Mouse (Mus musculus): ENCODE measurements at regions not wholly inside any gene's neighbourhood (a gene's known extent, or its start where the extent isn't known, plus 50 kb on each side); places are given as distances from the start of the nearest gene placed in this dataset.

- ATAC-seq (replicated peaks; ENCODE audit: low FRiP score, low TSS enrichment, low read depth) (no peak), DNase-seq (ENCODE audit: low spot score) (no peak)
- 75% methylated on average over 3 of the region's 3 CpGs for WGBS
- Histone ChIP-seq H3K4me1 (replicated peaks; ENCODE audit: control insufficient read depth, insufficient read depth, low read length) (0 out of 2 replicates have a peak, but pooled peaks cover 11% of the 10 kb centered on the region), H3K27ac (ENCODE audit: low read depth) (no peak overlapping the region), H3K36me3 (ENCODE audit: control insufficient read depth, insufficient read depth, low read length) (no peaks in the 10 kb centered on the region), H3K27me3 (replicated peaks; ENCODE audit: control insufficient read depth, insufficient read depth, low read length) (no peaks in the 10 kb centered on the region), H3K4me3 (ENCODE audit: low read depth, low read length) (no peak overlapping the region), H3K9ac (ENCODE audit: low read length) (no peak overlapping the region), H3K4me2 (ENCODE audit: low read length) (no peak overlapping the region), H3K9me3 (ENCODE audit: control insufficient read depth, low read length) (no peaks in the 10 kb centered on the region)
These were observed 180.6 kb upstream of the Tab2 start for GRCm38 (mm10) chr10:8136662-8137061.

DNA sequence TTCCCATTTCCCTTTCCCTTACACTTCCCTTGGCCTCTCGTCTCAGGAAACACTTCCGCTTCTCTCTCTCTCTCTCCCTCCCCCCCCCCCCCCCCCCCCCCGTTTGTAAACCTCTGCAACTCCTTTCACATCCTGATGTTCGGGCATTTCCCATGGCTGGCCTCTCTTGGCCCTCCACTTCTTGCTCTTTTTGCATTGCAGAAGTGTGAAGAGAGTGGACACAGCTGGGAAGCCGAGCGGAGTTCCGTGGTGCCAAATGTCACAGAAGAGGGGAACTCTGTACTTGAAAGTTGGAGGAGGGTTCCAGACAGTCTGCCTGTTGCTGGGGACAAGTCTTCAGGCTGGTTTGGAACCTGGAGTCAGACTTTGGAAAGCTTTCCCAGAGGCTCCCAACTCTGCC, 179.2 kb upstream of the Tab2 start:
- ATAC-seq (replicated peaks; ENCODE audit: low FRiP score, low TSS enrichment, low read depth) = no peak
- 50% methylated on average over 7 of the region's 7 CpGs for WGBS
- H3K27ac ChIP-seq (ENCODE audit: low read depth) = no peak overlapping the region
- DNase-seq (ENCODE audit: low spot score) = no peak
- H3K4me3 ChIP-seq (ENCODE audit: low read depth, low read length) = no peak overlapping the region
- H3K9me3 ChIP-seq (ENCODE audit: control insufficient read depth, low read length) = no peaks in the 10 kb centered on the region
- no peak overlapping the region for H3K4me2 ChIP-seq (ENCODE audit: low read length)
- no peaks in the 10 kb centered on the region for H3K27me3 ChIP-seq (replicated peaks; ENCODE audit: control insufficient read depth, insufficient read depth, low read length)
- no peak overlapping the region for H3K9ac ChIP-seq (ENCODE audit: low read length)
- 0 out of 2 replicates have a peak, but pooled peaks cover 15% of the 10 kb centered on the region for H3K4me1 ChIP-seq (replicated peaks; ENCODE audit: control insufficient read depth, insufficient read depth, low read length)
- H3K36me3 ChIP-seq (ENCODE audit: control insufficient read depth, insufficient read depth, low read length) = no peaks in the 10 kb centered on the region

DNA sequence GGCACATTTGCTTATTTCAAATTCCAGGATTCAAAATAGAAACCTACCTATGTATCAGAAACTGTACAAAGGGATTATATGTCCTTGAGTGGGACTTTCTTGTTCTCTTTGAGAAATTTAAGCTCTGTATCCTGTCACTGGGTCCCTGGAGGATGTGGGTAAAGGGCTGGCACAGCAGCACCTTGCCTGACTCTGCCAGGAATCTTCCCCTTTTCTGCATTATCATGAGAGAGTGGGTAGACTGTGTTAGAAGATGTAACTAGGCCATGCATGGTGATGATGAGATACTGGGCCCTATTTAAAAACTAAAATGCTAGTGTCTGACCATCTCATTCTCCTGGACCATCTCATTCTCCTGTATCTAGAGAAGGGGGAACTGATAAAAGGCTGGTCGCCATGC, 178.4 kb upstream of the Tab2 start:
- ATAC-seq (replicated peaks; ENCODE audit: low FRiP score, low TSS enrichment, low read depth) (no peak), DNase-seq (ENCODE audit: low spot score) (no peak)
- Histone ChIP-seq H3K27ac (ENCODE audit: low read depth) (no peak overlapping the region), H3K4me2 (ENCODE audit: low read length) (no peak overlapping the region), H3K4me3 (ENCODE audit: low read depth, low read length) (no peak overlapping the region), H3K36me3 (ENCODE audit: control insufficient read depth, insufficient read depth, low read length) (no peaks in the 10 kb centered on the region), H3K9ac (ENCODE audit: low read length) (no peak overlapping the region), H3K9me3 (ENCODE audit: control insufficient read depth, low read length) (no peaks in the 10 kb centered on the region), H3K4me1 (replicated peaks; ENCODE audit: control insufficient read depth, insufficient read depth, low read length) (peaks cover 21% of the 10 kb centered on the region; the same call in 1 of the 2 replicates), H3K27me3 (replicated peaks; ENCODE audit: control insufficient read depth, insufficient read depth, low read length) (no peaks in the 10 kb centered on the region)
- 95% methylated on average over 1 of the region's 1 CpGs for WGBS

DNA sequence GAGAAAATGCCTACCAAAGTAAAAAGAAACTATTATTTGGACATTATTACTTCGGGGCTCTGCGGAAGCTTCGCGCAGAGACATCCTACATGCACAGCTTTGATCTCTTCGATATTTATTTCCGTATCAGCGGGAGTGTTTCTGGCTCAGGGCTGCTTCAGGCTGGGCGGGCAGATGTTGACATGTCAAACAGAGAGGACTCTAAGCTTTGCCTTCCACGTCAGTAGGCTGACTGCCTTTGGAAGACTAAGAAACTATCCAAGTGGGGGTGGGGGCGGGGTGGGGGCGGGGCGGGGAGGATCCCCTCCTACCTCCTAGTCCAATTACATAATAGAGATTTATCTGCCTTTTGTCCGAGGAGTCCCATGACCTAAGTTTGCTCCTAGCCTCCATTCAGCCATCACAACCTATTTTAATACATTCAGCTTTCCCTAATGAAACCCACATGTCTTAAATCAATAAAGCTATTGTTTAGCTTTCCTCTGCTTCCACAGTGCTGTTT, 177.5 kb upstream of the Tab2 start:
- no peaks in the 10 kb centered on the region for H3K9me3 ChIP-seq (ENCODE audit: control insufficient read depth, low read length)
- no peaks in the 10 kb centered on the region for H3K27me3 ChIP-seq (replicated peaks; ENCODE audit: control insufficient read depth, insufficient read depth, low read length)
- H3K27ac ChIP-seq (ENCODE audit: low read depth) = no peak overlapping the region
- WGBS = 39% methylated on average over 13 of the region's 13 CpGs
- 0 out of 2 replicates have a peak overlapping the region, but pooled peaks have one; percentile 16 for H3K4me2 ChIP-seq (ENCODE audit: low read length)
- peaks cover 21% of the 10 kb centered on the region; the same call in 1 of the 2 replicates for H3K4me1 ChIP-seq (replicated peaks; ENCODE audit: control insufficient read depth, insufficient read depth, low read length)
- DNase-seq (ENCODE audit: low spot score) = no peak
- no peak overlapping the region for H3K9ac ChIP-seq (ENCODE audit: low read length)
- ATAC-seq (replicated peaks; ENCODE audit: low FRiP score, low TSS enrichment, low read depth) = 0 out of 2 replicates have a peak, but pooled peaks have one; percentile 36
- no peaks in the 10 kb centered on the region for H3K36me3 ChIP-seq (ENCODE audit: control insufficient read depth, insufficient read depth, low read length)
- no peak overlapping the region for H3K4me3 ChIP-seq (ENCODE audit: low read depth, low read length)

DNA sequence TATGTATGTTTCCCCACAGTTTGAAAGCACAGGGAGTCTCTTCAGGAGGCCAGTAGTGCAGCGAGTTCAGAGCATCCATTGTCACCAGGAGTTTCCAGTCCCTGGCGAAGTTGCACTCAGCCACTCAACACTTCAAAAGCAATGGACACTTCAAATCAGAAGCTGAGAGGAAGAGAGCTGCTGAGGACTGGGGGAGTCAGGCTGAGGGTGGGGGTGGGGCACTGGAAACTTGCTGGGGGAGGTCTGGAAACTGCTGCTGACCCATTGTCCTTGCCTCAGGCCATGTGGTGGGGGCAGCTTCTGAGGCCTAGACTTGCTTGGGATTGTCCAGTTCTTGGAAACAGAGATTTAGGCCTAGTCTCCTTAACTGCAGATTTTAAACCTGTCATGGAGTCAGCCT, 176.8 kb upstream of the Tab2 start:
- no peak overlapping the region for H3K9ac ChIP-seq (ENCODE audit: low read length)
- H3K4me2 ChIP-seq (ENCODE audit: low read length) = no peak overlapping the region
- no peak overlapping the region for H3K4me3 ChIP-seq (ENCODE audit: low read depth, low read length)
- ATAC-seq (replicated peaks; ENCODE audit: low FRiP score, low TSS enrichment, low read depth) = no peak
- peaks cover 21% of the 10 kb centered on the region; the same call in 1 of the 2 replicates for H3K4me1 ChIP-seq (replicated peaks; ENCODE audit: control insufficient read depth, insufficient read depth, low read length)
- no peak overlapping the region for H3K27ac ChIP-seq (ENCODE audit: low read depth)
- no peaks in the 10 kb centered on the region for H3K27me3 ChIP-seq (replicated peaks; ENCODE audit: control insufficient read depth, insufficient read depth, low read length)
- no peak for DNase-seq (ENCODE audit: low spot score)
- no peaks in the 10 kb centered on the region for H3K36me3 ChIP-seq (ENCODE audit: control insufficient read depth, insufficient read depth, low read length)
- WGBS = 73% methylated on average over 2 of the region's 2 CpGs
- no peaks in the 10 kb centered on the region for H3K9me3 ChIP-seq (ENCODE audit: control insufficient read depth, low read length)

GRCm38 (mm10) chr10:8130472-8131241, 174.6 kb upstream of the Tab2 start:
- H3K4me1 ChIP-seq (replicated peaks; ENCODE audit: control insufficient read depth, insufficient read depth, low read length) = peaks cover 21% of the 10 kb centered on the region; the same call in 1 of the 2 replicates
- H3K9me3 ChIP-seq (ENCODE audit: control insufficient read depth, low read length) = no peaks in the 10 kb centered on the region
- peak; percentile 63 for ATAC-seq (replicated peaks; ENCODE audit: low FRiP score, low TSS enrichment, low read depth)
- WGBS = 42% methylated on average over 18 of the region's 18 CpGs
- no peak overlapping the region for H3K4me3 ChIP-seq (ENCODE audit: low read depth, low read length)
- no peaks in the 10 kb centered on the region for H3K27me3 ChIP-seq (replicated peaks; ENCODE audit: control insufficient read depth, insufficient read depth, low read length)
- peak overlapping the region; percentile 16 for H3K4me2 ChIP-seq (ENCODE audit: low read length)
- H3K27ac ChIP-seq (ENCODE audit: low read depth) = 0 out of 2 replicates have a peak overlapping the region, but pooled peaks have one; percentile 33
- no peak overlapping the region for H3K9ac ChIP-seq (ENCODE audit: low read length)
- H3K36me3 ChIP-seq (ENCODE audit: control insufficient read depth, insufficient read depth, low read length) = no peaks in the 10 kb centered on the region
- DNase-seq (ENCODE audit: low spot score) = no peak

DNA sequence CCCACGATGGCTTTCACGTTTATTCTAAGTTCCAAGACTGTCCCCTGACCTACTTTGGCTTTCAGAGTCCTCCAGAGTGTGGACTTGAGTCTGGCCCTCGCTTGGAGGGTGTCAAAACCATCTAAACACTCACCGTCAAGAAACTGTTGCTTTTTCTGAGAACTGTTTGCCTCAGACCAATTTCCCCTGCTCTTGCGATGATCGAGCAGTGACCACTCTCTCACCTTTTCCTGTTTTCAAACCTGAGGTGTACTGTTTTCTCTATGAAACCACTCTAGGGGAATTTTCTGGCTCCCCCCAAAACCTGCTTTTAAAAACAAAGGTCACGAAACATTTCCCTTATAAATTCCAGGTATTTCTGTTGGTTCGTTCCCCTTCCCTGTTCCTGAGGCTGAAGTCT, 174.0 kb upstream of the Tab2 start:
- Histone ChIP-seq H3K27ac (ENCODE audit: low read depth) (0 out of 2 replicates have a peak overlapping the region, but pooled peaks have one; percentile 33), H3K4me1 (replicated peaks; ENCODE audit: control insufficient read depth, insufficient read depth, low read length) (peaks cover 21% of the 10 kb centered on the region; the same call in 1 of the 2 replicates), H3K9ac (ENCODE audit: low read length) (no peak overlapping the region), H3K4me3 (ENCODE audit: low read depth, low read length) (no peak overlapping the region), H3K36me3 (ENCODE audit: control insufficient read depth, insufficient read depth, low read length) (no peaks in the 10 kb centered on the region), H3K4me2 (ENCODE audit: low read length) (peak overlapping the region; percentile 16), H3K27me3 (replicated peaks; ENCODE audit: control insufficient read depth, insufficient read depth, low read length) (no peaks in the 10 kb centered on the region), H3K9me3 (ENCODE audit: control insufficient read depth, low read length) (no peaks in the 10 kb centered on the region)
- ATAC-seq (replicated peaks; ENCODE audit: low FRiP score, low TSS enrichment, low read depth) (no peak), DNase-seq (ENCODE audit: low spot score) (no peak)
- 61% methylated on average over 8 of the region's 8 CpGs for WGBS

DNA sequence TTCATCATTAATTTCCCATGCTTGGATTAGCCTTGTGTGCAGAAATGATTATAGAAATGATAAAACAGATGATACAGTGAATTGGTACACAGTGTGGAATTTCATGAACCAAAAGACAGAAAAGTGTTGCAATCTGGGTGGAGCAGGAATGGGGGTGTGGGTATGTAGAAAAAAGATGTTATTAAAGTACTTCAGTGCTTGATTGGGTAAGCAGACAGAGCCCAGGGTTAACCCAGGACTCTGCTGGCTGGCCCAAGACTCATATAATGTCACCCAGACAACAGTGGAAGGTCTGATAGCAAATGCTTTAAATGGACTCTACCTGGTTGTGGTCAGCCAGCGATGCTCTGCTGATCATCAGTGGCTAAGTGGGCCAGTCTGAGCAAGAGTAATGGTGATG, 168.1 kb upstream of the Tab2 start:
- Histone ChIP-seq H3K4me3 (ENCODE audit: low read depth, low read length) (no peak overlapping the region), H3K27me3 (replicated peaks; ENCODE audit: control insufficient read depth, insufficient read depth, low read length) (no peaks in the 10 kb centered on the region), H3K27ac (ENCODE audit: low read depth) (no peak overlapping the region), H3K9ac (ENCODE audit: low read length) (no peak overlapping the region), H3K4me1 (replicated peaks; ENCODE audit: control insufficient read depth, insufficient read depth, low read length) (no peaks in the 10 kb centered on the region), H3K36me3 (ENCODE audit: control insufficient read depth, insufficient read depth, low read length) (no peaks in the 10 kb centered on the region), H3K4me2 (ENCODE audit: low read length) (no peak overlapping the region), H3K9me3 (ENCODE audit: control insufficient read depth, low read length) (no peaks in the 10 kb centered on the region)
- ATAC-seq (replicated peaks; ENCODE audit: low FRiP score, low TSS enrichment, low read depth) (no peak), DNase-seq (ENCODE audit: low spot score) (no peak)
- WGBS = 85% methylated on average over 1 of the region's 1 CpGs

DNA sequence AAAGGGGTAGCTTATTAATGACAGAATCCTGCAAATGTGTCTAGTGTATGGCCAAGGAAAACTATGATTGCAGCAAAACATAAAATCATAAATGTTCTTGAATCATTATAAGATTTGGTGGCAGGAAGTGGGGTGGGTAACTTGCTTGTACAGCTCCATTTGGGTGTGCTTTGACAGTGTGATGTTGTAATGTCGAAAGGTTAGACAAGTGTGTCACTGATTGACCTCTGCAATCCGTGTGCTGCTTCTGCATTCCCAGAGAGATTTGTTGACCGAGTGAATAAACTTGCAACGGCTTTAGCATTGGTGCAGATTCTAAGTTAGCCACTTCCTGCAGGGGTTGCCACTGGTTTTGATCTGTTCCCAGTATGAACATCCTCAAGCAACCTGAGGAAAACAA, 165.9 kb upstream of the Tab2 start:
- H3K4me3 ChIP-seq (ENCODE audit: low read depth, low read length) = no peak overlapping the region
- no peak overlapping the region for H3K4me2 ChIP-seq (ENCODE audit: low read length)
- ATAC-seq (replicated peaks; ENCODE audit: low FRiP score, low TSS enrichment, low read depth) = no peak
- no peak overlapping the region for H3K27ac ChIP-seq (ENCODE audit: low read depth)
- H3K9ac ChIP-seq (ENCODE audit: low read length) = no peak overlapping the region
- H3K4me1 ChIP-seq (replicated peaks; ENCODE audit: control insufficient read depth, insufficient read depth, low read length) = no peaks in the 10 kb centered on the region
- H3K36me3 ChIP-seq (ENCODE audit: control insufficient read depth, insufficient read depth, low read length) = no peaks in the 10 kb centered on the region
- WGBS = 41% methylated on average over 4 of the region's 4 CpGs
- no peaks in the 10 kb centered on the region for H3K27me3 ChIP-seq (replicated peaks; ENCODE audit: control insufficient read depth, insufficient read depth, low read length)
- no peaks in the 10 kb centered on the region for H3K9me3 ChIP-seq (ENCODE audit: control insufficient read depth, low read length)
- DNase-seq (ENCODE audit: low spot score) = no peak
